Comparison of ENCODE assay signal across 16 mouse cellular contexts in the genomic region with DNA sequence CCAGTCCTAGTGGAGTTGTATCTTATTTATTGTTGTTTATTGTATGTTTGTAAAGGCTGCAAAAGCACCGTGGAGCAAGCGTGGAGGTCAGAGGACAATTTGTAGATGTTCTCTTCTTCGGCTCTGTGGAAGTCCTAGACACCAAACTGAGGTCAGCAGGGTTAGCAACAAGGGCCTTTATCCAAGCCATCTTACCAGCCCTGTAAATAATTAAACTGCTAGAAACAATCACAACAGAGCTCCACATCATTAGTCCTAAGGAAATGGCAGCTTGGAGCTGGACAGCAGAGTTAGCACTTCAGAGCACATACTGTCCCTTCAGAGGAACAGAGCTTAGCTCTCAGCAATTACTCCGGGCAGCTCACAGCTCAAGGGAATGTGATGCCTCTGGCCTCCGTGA.
"Had no signal": no experiment of that assay in that cellular context is flagged by ENCODE, and none has a peak within 500 bp of the region (broad histone marks: within the 10 kb centered on the region; RNA-seq: fewer than 3 reads in every experiment).

No protein-coding gene starts in this region.

- H3K27ac ChIP-seq: hindbrain, postnatal 0 days; limb, embryonic 12.5 days; liver, embryonic 15.5 days; midbrain, embryonic 10.5 days; neural tube, embryonic 15.5 days had no signal

- H3K9me3 ChIP-seq: liver, embryonic 15.5 days; midbrain, embryonic 10.5 days; neural tube, embryonic 15.5 days had no signal

- DNase-seq: layer of hippocampus, postnatal 36 days; lung, adult 2 months; lung, postnatal 36 days; midbrain, embryonic 14.5 days; right cerebral cortex, postnatal 4 days; spleen, adult 18-20 months; thymus, adult 2 months; thymus, postnatal 25 days had no signal

- H3K27me3 ChIP-seq: limb, embryonic 12.5 days; liver, embryonic 15.5 days; neural tube, embryonic 15.5 days had no signal

- H3K36me3 ChIP-seq: liver, embryonic 15.5 days; neural tube, embryonic 15.5 days had no signal

- ATAC-seq: hindbrain, postnatal 0 days; lung, postnatal 0 days had no signal

- H3K9ac ChIP-seq: limb, embryonic 12.5 days; liver, embryonic 15.5 days; neural tube, embryonic 15.5 days had no signal

- H3K4me2 ChIP-seq: limb, embryonic 12.5 days; liver, embryonic 11.5 days; liver, embryonic 15.5 days; neural tube, embryonic 15.5 days had no signal

- H3K4me3 ChIP-seq: limb, embryonic 12.5 days; liver, embryonic 15.5 days; midbrain, embryonic 10.5 days; myocyte; neural tube, embryonic 15.5 days had no signal
